Mouse (Mus musculus): ENCODE data around the gene Pdzrn4. TPM values are rescaled to one million over a fixed set of nuclear protein-coding genes. Genes with fewer than 3 reads are reported as not detected.
A peak's percentile ranks its signal among the peaks of the same experiment; 100 is the strongest.

Pdzrn4 gene
- polyA plus RNA-seq, 1 experiment from 2014 or later, result 13.5 TPM

DNA sequence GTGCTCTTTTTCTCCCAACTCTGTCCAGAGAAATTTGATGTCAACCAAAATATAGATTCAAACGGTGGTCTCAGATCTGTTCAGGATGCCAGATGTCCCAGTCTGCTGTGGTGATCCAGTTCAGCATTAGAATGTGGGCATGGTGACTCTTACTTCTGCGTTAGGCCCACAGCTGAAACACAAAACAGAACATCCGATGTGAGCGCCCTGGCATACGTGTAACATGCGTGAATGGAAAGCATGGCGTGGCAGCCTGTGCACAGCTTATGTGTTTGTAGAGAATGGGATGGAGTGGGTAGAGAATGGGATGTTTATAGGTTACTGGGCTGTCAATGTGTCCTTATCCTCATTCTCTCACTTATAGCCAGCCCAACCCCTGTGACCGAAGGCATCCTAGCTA, 52.4 kb downstream of the Pdzrn4 start:
- no peak overlapping the region for H3K4me3 ChIP-seq (ENCODE audit: low read depth, low read length)
- H3K27ac ChIP-seq (ENCODE audit: low read depth, low read length), result no peak overlapping the region
- WGBS, result 97% methylated on average over 8 of the region's 8 CpGs
- no peak for DNase-seq (ENCODE audit: low spot score)
- no peaks in the 10 kb centered on the region for H3K36me3 ChIP-seq (ENCODE audit: control insufficient read depth, insufficient read depth, low read length)
- no peaks in the 10 kb centered on the region for H3K9me3 ChIP-seq (replicated peaks; ENCODE audit: control insufficient read depth, low read length)
- no peaks in the 10 kb centered on the region for H3K27me3 ChIP-seq (replicated peaks; ENCODE audit: control insufficient read depth, insufficient read depth, low read length)
- H3K4me1 ChIP-seq (ENCODE audit: control insufficient read depth, insufficient read depth, low read length), result no peaks in the 10 kb centered on the region
- H3K4me2 ChIP-seq (ENCODE audit: low read length), result no peak overlapping the region
- ATAC-seq, result no peak
- no peak overlapping the region for H3K9ac ChIP-seq (ENCODE audit: low read length)

- Histone ChIP-seq H3K36me3 (ENCODE audit: control insufficient read depth, insufficient read depth, low read length) (no peaks in the 10 kb centered on the region), H3K9ac (ENCODE audit: low read length) (no peak overlapping the region), H3K9me3 (replicated peaks; ENCODE audit: control insufficient read depth, low read length) (no peaks in the 10 kb centered on the region), H3K4me2 (ENCODE audit: low read length) (no peak overlapping the region), H3K4me1 (ENCODE audit: control insufficient read depth, insufficient read depth, low read length) (no peaks in the 10 kb centered on the region), H3K27ac (ENCODE audit: low read depth, low read length) (no peak overlapping the region), H3K4me3 (ENCODE audit: low read depth, low read length) (no peak overlapping the region), H3K27me3 (replicated peaks; ENCODE audit: control insufficient read depth, insufficient read depth, low read length) (no peaks in the 10 kb centered on the region)
- 93% methylated on average over 7 of the region's 7 CpGs for WGBS
- DNase-seq (ENCODE audit: low spot score), result no peak
- ATAC-seq, result no peak
These were observed 55.9 kb downstream of the Pdzrn4 start for GRCm38 (mm10) chr15:92452620-92453019.

DNA sequence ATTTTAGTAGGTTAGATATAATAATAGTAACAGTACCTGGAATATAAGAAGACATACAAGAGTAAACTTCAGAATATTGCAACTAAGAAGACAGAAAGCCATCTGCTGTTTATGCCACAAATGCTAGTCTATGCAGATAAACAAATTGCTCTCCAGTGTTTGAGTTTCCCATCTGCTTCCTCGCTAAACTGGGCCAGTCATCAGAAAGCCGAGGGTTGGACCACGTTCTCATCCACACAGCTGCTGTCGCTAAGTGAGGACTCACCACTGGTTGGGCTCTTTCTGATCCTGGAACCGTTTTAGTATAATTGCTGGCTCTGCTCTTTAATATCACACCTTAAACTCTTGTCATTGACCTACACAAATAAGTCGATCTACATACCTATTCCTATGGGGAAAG, 85.5 kb downstream of the Pdzrn4 start:
- DNase-seq (ENCODE audit: low spot score), result peak; percentile 65
- H3K4me2 ChIP-seq (ENCODE audit: low read length), result no peak overlapping the region
- whole genome bisulfite sequencing, result 65% methylated on average over 6 of the region's 6 CpGs
- no peak for ATAC-seq
- H3K4me3 ChIP-seq (ENCODE audit: low read depth, low read length), result no peak overlapping the region
- no peak overlapping the region for H3K27ac ChIP-seq (ENCODE audit: low read depth, low read length)
- no peak overlapping the region for H3K9ac ChIP-seq (ENCODE audit: low read length)
- H3K9me3 ChIP-seq (replicated peaks; ENCODE audit: control insufficient read depth, low read length), result no peaks in the 10 kb centered on the region
- H3K36me3 ChIP-seq (ENCODE audit: control insufficient read depth, insufficient read depth, low read length), result no peaks in the 10 kb centered on the region
- H3K27me3 ChIP-seq (replicated peaks; ENCODE audit: control insufficient read depth, insufficient read depth, low read length), result no peaks in the 10 kb centered on the region
- H3K4me1 ChIP-seq (ENCODE audit: control insufficient read depth, insufficient read depth, low read length), result no peaks in the 10 kb centered on the region

- H3K27ac ChIP-seq (ENCODE audit: low read depth, low read length), result no peak overlapping the region
- H3K4me2 ChIP-seq (ENCODE audit: low read length), result no peak overlapping the region
- H3K36me3 ChIP-seq (ENCODE audit: control insufficient read depth, insufficient read depth, low read length), result no peaks in the 10 kb centered on the region
- no peaks in the 10 kb centered on the region for H3K9me3 ChIP-seq (replicated peaks; ENCODE audit: control insufficient read depth, low read length)
- H3K4me3 ChIP-seq (ENCODE audit: low read depth, low read length), result no peak overlapping the region
- no peak overlapping the region for H3K9ac ChIP-seq (ENCODE audit: low read length)
- H3K4me1 ChIP-seq (ENCODE audit: control insufficient read depth, insufficient read depth, low read length), result 0 out of 2 replicates have a peak, but pooled peaks cover 3% of the 10 kb centered on the region
- WGBS, result 92% methylated on average over 3 of the region's 3 CpGs
- ATAC-seq (no peak), DNase-seq (ENCODE audit: low spot score) (no peak)
- no peaks in the 10 kb centered on the region for H3K27me3 ChIP-seq (replicated peaks; ENCODE audit: control insufficient read depth, insufficient read depth, low read length)
These were observed 94.7 kb downstream of the Pdzrn4 start for GRCm38 (mm10) chr15:92491376-92491775.

DNA sequence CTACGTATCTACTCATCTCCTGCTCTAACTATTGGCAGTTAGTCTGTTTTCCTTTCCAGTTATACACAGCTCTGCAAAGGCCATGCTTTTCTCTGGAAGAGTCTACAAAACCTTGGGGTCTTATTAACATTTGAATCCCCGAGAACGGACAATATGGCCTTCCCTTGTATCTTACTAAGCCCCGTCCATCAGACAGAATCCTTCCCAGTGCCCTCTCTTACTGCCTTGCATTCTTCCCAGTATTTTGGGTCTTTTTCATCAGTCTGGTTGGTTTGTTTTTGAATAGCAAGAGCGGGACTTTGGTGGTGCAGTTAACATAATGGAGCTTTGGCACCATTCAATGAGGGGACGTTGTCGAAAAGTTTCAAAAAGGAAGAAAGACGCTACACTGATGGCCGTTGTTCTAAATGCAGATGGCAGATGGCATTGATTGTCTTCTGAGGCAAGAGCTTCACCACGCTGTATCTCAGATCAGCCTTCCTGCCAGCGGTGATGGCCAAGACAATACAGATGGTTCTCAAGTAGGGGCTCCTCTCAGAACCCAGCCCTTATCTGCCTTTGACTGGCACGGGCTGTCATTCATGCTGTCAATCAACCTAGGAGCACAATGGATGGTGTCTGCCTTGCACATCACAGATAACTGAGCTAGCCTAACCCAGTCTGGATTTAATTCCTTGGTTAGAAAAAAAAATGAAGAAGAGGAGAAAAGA, 98.9 kb downstream of the Pdzrn4 start:
- Histone ChIP-seq H3K4me3 (ENCODE audit: low read depth, low read length) (no peak overlapping the region), H3K4me1 (ENCODE audit: control insufficient read depth, insufficient read depth, low read length) (peaks cover 11% of the 10 kb centered on the region), H3K9ac (ENCODE audit: low read length) (no peak overlapping the region), H3K27ac (ENCODE audit: low read depth, low read length) (no peak overlapping the region), H3K36me3 (ENCODE audit: control insufficient read depth, insufficient read depth, low read length) (no peaks in the 10 kb centered on the region), H3K9me3 (replicated peaks; ENCODE audit: control insufficient read depth, low read length) (no peaks in the 10 kb centered on the region), H3K27me3 (replicated peaks; ENCODE audit: control insufficient read depth, insufficient read depth, low read length) (no peaks in the 10 kb centered on the region), H3K4me2 (ENCODE audit: low read length) (no peak overlapping the region)
- 65% methylated on average over 12 of the region's 12 CpGs for WGBS
- DNase-seq (ENCODE audit: low spot score) (no peak), ATAC-seq (peak; percentile 72)

DNA sequence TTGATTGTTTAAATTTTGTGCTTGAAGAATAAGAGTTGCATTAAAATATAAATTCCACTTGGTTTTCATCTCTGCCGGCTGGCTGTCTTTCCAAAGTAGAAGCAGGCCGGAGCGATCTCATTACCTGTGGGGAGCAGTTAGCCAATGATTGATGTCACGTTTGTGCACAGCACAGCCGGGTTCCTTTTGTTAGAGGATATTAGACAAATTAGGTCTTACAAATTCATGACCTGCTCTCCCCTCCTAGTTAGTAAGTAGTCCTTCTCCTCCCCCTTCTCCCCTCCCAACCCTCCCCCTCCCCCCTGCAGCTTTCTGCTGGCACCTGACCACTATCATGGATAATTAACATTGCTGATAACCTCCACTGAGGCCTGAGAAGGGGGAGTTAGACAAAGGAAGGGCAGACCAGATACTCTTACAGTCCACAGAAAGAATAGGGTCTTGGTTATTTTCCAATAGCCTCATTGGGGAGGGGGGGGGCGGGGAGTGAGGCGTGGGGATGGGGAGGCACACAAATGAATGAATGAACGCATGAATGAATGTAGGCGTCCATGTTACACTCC, 103.7 kb downstream of the Pdzrn4 start:
- Histone ChIP-seq H3K36me3 (ENCODE audit: control insufficient read depth, insufficient read depth, low read length) (no peaks in the 10 kb centered on the region), H3K27me3 (replicated peaks; ENCODE audit: control insufficient read depth, insufficient read depth, low read length) (no peaks in the 10 kb centered on the region), H3K9ac (ENCODE audit: low read length) (no peak overlapping the region), H3K9me3 (replicated peaks; ENCODE audit: control insufficient read depth, low read length) (no peaks in the 10 kb centered on the region), H3K4me2 (ENCODE audit: low read length) (no peak overlapping the region), H3K4me3 (ENCODE audit: low read depth, low read length) (no peak overlapping the region), H3K27ac (ENCODE audit: low read depth, low read length) (no peak overlapping the region), H3K4me1 (ENCODE audit: control insufficient read depth, insufficient read depth, low read length) (peaks cover 11% of the 10 kb centered on the region)
- 4% methylated on average over 9 of the region's 9 CpGs for WGBS
- DNase-seq (ENCODE audit: low spot score) (peak; percentile 54), ATAC-seq (peak; percentile 10; the same call in 1 of the 2 replicates)

DNA sequence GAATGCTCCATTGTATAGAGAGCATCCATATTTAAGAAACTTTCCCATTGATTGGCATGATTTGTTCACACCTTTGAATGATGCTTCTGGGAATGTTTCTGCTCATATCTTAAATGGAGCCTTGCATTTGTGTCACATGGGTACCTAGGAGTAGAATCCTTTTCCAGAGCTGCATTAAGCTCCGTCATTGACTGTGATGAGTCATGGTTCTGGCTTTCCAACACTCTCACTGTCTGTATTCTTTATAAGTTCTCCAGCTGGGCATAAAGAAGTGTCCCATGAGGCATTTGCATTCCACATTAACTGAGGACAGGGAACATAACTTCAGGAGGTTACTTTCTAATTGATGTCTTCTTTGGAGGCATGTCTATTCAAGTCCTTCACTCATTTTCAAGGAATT, 106.1 kb downstream of the Pdzrn4 start:
- Histone ChIP-seq H3K4me3 (ENCODE audit: low read depth, low read length) (no peak overlapping the region), H3K27me3 (replicated peaks; ENCODE audit: control insufficient read depth, insufficient read depth, low read length) (no peaks in the 10 kb centered on the region), H3K4me2 (ENCODE audit: low read length) (no peak overlapping the region), H3K36me3 (ENCODE audit: control insufficient read depth, insufficient read depth, low read length) (no peaks in the 10 kb centered on the region), H3K4me1 (ENCODE audit: control insufficient read depth, insufficient read depth, low read length) (peaks cover 6% of the 10 kb centered on the region), H3K27ac (ENCODE audit: low read depth, low read length) (no peak overlapping the region), H3K9ac (ENCODE audit: low read length) (no peak overlapping the region), H3K9me3 (replicated peaks; ENCODE audit: control insufficient read depth, low read length) (no peaks in the 10 kb centered on the region)
- 89% methylated on average over 1 of the region's 1 CpGs for WGBS
- no peak for DNase-seq (ENCODE audit: low spot score)
- ATAC-seq, result no peak

DNA sequence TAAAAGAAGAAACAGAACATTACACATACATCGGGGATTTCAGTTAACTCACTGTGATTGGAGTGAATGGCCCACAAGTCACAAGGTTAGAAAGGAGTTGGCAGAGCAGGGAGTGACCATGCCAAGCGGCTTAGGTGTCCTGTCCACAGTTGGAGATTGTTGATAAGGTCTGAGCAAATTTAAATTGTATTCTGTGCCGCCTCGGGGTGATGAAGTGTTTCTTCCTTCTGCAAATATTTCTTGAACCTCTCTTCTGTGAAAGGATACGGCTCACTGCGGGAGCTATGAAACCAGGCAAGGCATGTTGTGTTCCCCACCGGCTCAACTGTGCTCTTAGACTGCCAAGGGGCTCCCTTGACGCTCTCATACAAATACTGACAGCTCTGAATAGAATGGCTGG, 112.7 kb downstream of the Pdzrn4 start:
- Histone ChIP-seq H3K4me1 (ENCODE audit: control insufficient read depth, insufficient read depth, low read length) (peaks cover 2% of the 10 kb centered on the region; the same call in 1 of the 2 replicates), H3K4me2 (ENCODE audit: low read length) (no peak overlapping the region), H3K27ac (ENCODE audit: low read depth, low read length) (no peak overlapping the region), H3K9me3 (replicated peaks; ENCODE audit: control insufficient read depth, low read length) (no peaks in the 10 kb centered on the region), H3K27me3 (replicated peaks; ENCODE audit: control insufficient read depth, insufficient read depth, low read length) (no peaks in the 10 kb centered on the region), H3K36me3 (ENCODE audit: control insufficient read depth, insufficient read depth, low read length) (no peaks in the 10 kb centered on the region), H3K9ac (ENCODE audit: low read length) (no peak overlapping the region), H3K4me3 (ENCODE audit: low read depth, low read length) (no peak overlapping the region)
- WGBS, result 86% methylated on average over 8 of the region's 8 CpGs
- no peak for ATAC-seq
- DNase-seq (ENCODE audit: low spot score), result no peak

DNA sequence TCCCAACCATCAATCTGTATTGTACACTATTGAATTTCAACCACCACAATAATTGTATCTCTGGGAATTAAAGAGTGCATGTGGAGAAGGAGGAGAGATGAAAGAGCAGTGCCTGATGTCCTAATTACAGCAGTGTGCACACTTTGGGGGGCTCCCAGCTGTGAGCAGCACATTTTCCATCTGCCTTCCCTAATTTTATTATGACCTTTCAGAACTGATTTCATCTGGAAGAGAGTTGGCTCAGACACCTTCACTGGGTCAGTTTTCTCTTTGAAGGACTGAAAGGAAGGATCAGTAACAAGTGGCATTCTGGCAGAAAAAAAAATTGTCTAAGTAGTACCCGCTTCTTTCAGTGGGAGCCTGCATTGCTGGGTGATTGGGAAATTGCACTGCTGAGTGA, 119.0 kb downstream of the Pdzrn4 start:
- Histone ChIP-seq H3K27me3 (replicated peaks; ENCODE audit: control insufficient read depth, insufficient read depth, low read length) (no peaks in the 10 kb centered on the region), H3K4me1 (ENCODE audit: control insufficient read depth, insufficient read depth, low read length) (peaks cover 6% of the 10 kb centered on the region; the same call in 1 of the 2 replicates), H3K4me3 (ENCODE audit: low read depth, low read length) (no peak overlapping the region), H3K9me3 (replicated peaks; ENCODE audit: control insufficient read depth, low read length) (no peaks in the 10 kb centered on the region), H3K9ac (ENCODE audit: low read length) (no peak overlapping the region), H3K27ac (ENCODE audit: low read depth, low read length) (no peak overlapping the region), H3K4me2 (ENCODE audit: low read length) (no peak overlapping the region), H3K36me3 (ENCODE audit: control insufficient read depth, insufficient read depth, low read length) (no peaks in the 10 kb centered on the region)
- peak; percentile 32 for DNase-seq (ENCODE audit: low spot score)
- no peak for ATAC-seq
- WGBS, result 23% methylated on average over 1 of the region's 1 CpGs

All from forebrain, embryonic 14.5 days (tissue).